Comparison of ENCODE assay signal across 21 mouse cellular contexts in the genomic region with DNA sequence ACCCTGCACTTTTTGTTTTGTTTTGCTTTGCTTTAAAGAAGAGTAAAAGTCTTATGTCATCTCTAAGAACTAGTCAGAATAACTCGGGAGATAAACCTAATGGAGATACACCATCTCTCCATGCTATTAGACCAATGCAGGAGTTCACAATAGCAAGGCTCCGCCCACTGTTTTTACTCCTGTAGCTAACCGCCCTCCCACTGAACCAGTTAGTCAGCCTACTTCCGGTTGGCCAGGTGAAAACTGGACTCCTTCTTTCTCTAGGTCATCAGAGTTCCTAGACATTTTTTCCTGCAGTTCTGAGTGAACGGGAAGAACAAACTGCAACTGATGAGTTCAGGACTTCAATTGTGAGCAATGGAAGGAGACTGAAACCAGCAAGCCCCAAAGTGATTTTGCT.
DNase-seq lines count a peak whose midpoint lies in the region; TF ChIP-seq lines count a peak whose summit lies in the region.
"Had no signal": no experiment of that assay in that cellular context is flagged by ENCODE, and none has a peak within 500 bp of the region (broad histone marks: within the 10 kb centered on the region; RNA-seq: fewer than 3 reads in every experiment).

No protein-coding gene starts in this region.

- H3K4me3 ChIP-seq in ES-Bruce4 (ENCODE audit: low read depth, low read length) = peak overlapping the region; percentile 53
- H3K4me3 ChIP-seq in ES-E14 (ENCODE audit: insufficient read depth in 1 of 2, low read depth in 1 of 2, low read length in 2 of 2, poor library complexity in 1 of 2, severe bottlenecking in 1 of 2) = peak overlapping the region in 1 of 2 experiments; percentile 62; a peak in 2 of 4 replicates
- H3K4me3 ChIP-seq: embryonic facial prominence, embryonic 13.5 days; embryonic facial prominence, embryonic 15.5 days; erythroblast, embryonic 14.5 days; forebrain, embryonic 10.5 days; forebrain, embryonic 12.5 days had no signal

- intact Hi-C loops in left cerebral cortex, postnatal 25 days (cut with DNase I) = no loop called here

- H3K9ac ChIP-seq in ES-Bruce4 (ENCODE audit: low read depth, poor library complexity, severe bottlenecking) (peak overlapping the region; percentile 18; the same call in 1 of the 2 replicates), ES-E14 (ENCODE audit: insufficient read depth, low read depth, low read length, poor library complexity, severe bottlenecking) (no peak overlapping the region)
- H3K9ac ChIP-seq: embryonic facial prominence, embryonic 13.5 days; embryonic facial prominence, embryonic 15.5 days; forebrain, embryonic 12.5 days had no signal

- DNase-seq in ES-E14 (ENCODE audit: low read depth, low spot score) (peak; percentile 49), ZHBTc4 (ENCODE audit: low read depth, low spot score) (peak; percentile 79)
- DNase-seq in frontal cortex, postnatal 14 days (ENCODE audit: low spot score in 2 of 2) = no peak
- DNase-seq in layer of hippocampus, adult 18-20 months (ENCODE audit: low spot score in 2 of 2) = no peak
- no peak for DNase-seq in left cerebral cortex, postnatal 25 days (ENCODE audit: low spot score in 2 of 2)
- DNase-seq: adrenal gland, adult 2 months; adrenal gland, postnatal 10 days; adrenal gland, postnatal 25 days; cerebellum, adult 11 months; cerebellum, adult 18-20 months; cerebellum, adult 8-10 months; cerebellum, adult 9-11 months; cerebellum, postnatal 14 days; cerebellum, postnatal 36 days; embryo, embryonic 11 days had no signal

- TF ChIP-seq EP300 in ES-Bruce4 (IDR thresholded peaks at IDR 0.05; ENCODE audit: insufficient read depth, low read depth, low read length) = no peak; the same call in 1 of the 2 replicates

- no peaks in the 10 kb centered on the region for H3K9me3 ChIP-seq in ES-Bruce4 (replicated peaks; ENCODE audit: control insufficient read depth, insufficient read depth, low read length, poor library complexity, severe bottlenecking)
- no peaks in the 10 kb centered on the region for H3K9me3 ChIP-seq in ES-E14 (ENCODE audit: control insufficient read depth, insufficient read depth, low read depth, low read length)
- H3K9me3 ChIP-seq: embryonic facial prominence, embryonic 13.5 days; embryonic facial prominence, embryonic 15.5 days; forebrain, embryonic 10.5 days; forebrain, embryonic 12.5 days had no signal

- in situ Hi-C loops in ES-E14 (cut with MboI; ENCODE audit: low sequenced_read_pairs in 2 of 2, unreplicated experiment in 2 of 2) = no loop called here

- no peak for TF ChIP-seq POLR2A in ES-Bruce4 (IDR thresholded peaks at IDR 0.05; ENCODE audit: insufficient read depth, low read length)

- no peaks in the 10 kb centered on the region for H3K36me3 ChIP-seq in ES-Bruce4 (ENCODE audit: control insufficient read depth, insufficient read depth, low read length, poor library complexity, severe bottlenecking)
- H3K36me3 ChIP-seq in ES-E14 (ENCODE audit: control insufficient read depth, insufficient read depth, low read length, poor library complexity, severe bottlenecking) = no peaks in the 10 kb centered on the region
- H3K36me3 ChIP-seq: embryonic facial prominence, embryonic 13.5 days; embryonic facial prominence, embryonic 15.5 days; forebrain, embryonic 10.5 days; forebrain, embryonic 12.5 days had no signal

- no peak for TF ChIP-seq CTCF in ES-Bruce4 (IDR thresholded peaks at IDR 0.05; ENCODE audit: low read depth, low read length)

- H3K4me1 ChIP-seq in ES-Bruce4 (ENCODE audit: control insufficient read depth, insufficient read depth, low read length) (peaks cover 18% of the 10 kb centered on the region), ES-E14 (ENCODE audit: control insufficient read depth in 2 of 2, insufficient read depth in 2 of 2, low read length in 2 of 2, poor library complexity in 1 of 2) (peaks cover 26% of the 10 kb centered on the region in 2 experiments)

- H3K27me3 ChIP-seq in ES-Bruce4 (ENCODE audit: control insufficient read depth, insufficient read depth, low read length, poor library complexity, severe bottlenecking) = no peaks in the 10 kb centered on the region
- H3K27me3 ChIP-seq: embryonic facial prominence, embryonic 13.5 days; embryonic facial prominence, embryonic 15.5 days; forebrain, embryonic 12.5 days had no signal

- H3K27ac ChIP-seq in ES-Bruce4 (ENCODE audit: insufficient read depth, low read length) = peak overlapping the region; percentile 100
- H3K27ac ChIP-seq in ES-E14 (ENCODE audit: insufficient read depth, low read depth, low read length, poor library complexity, severe bottlenecking) = peak overlapping the region; percentile 80; the same call in 1 of the 2 replicates
- H3K27ac ChIP-seq: embryonic facial prominence, embryonic 13.5 days; embryonic facial prominence, embryonic 15.5 days; forebrain, embryonic 10.5 days; forebrain, embryonic 12.5 days had no signal

TF ChIP-seq in ES-E14, 5 proteins besides CTCF, POLR2A, EP300 and RAD21:
- TF ChIP-seq ZNF384 (IDR thresholded peaks at IDR 0.05; ENCODE audit: low read depth, low read length) = no peak
- TF ChIP-seq CHD2 (IDR thresholded peaks at IDR 0.05; ENCODE audit: low read depth, low read length) = no peak
- TF ChIP-seq MAFK (IDR thresholded peaks at IDR 0.05; ENCODE audit: insufficient read depth, low read depth, low read length) = no peak
TF ChIP-seq in ES-E14: peak in this region for 0.

Comparison
In these comparisons a context has a peak if more than half of its experiments do, and no peak if none do; other contexts are left out.
1. DNase-seq: peak in ES-E14 (single experiment) and ZHBTc4 (single experiment); none in frontal cortex, postnatal 14 days (0 of 2), layer of hippocampus, adult 18-20 months (0 of 2) and left cerebral cortex, postnatal 25 days (0 of 2).